ENCODE assay signal across 23 mouse cellular contexts in genomic region chr17:55949400-55949799, GRCm38 (mm10). TPM values are rescaled to one million over a fixed set of nuclear protein-coding genes. Genes with fewer than 3 reads are reported as not detected.
DNase-seq lines count a peak whose midpoint lies in the region; ATAC-seq and TF ChIP-seq lines count a peak whose summit lies in the region.
"Had no signal": no experiment of that assay in that cellular context is flagged by ENCODE, and none has a peak within 500 bp of the region (broad histone marks: within the 10 kb centered on the region; RNA-seq: fewer than 3 reads in every experiment).

Gene Zfp119b (minus strand): TSS chr17:55949500.

- peaks cover 16% of the 10 kb centered on the region for H3K79me2 ChIP-seq in CH12.LX (replicated peaks; ENCODE audit: control insufficient read depth, extremely low read depth, insufficient read depth, poor library complexity, severe bottlenecking)

- in situ Hi-C loops in CH12.LX (cut with MboI; ENCODE audit: low pct_ligation_motif_present, low pct_unique_long_range_greater_than_20kb, low sequenced_read_pairs), result no loop called here

- no peak for TF ChIP-seq POLR2A in CH12.LX (IDR thresholded peaks at IDR 0.05; ENCODE audit: low read depth, low read length)

- WGBS in midbrain, embryonic 14.5 days, result 93% methylated on average over 2 of the region's 2 CpGs
- 91% methylated on average over 2 of the region's 2 CpGs for WGBS in midbrain, embryonic 13.5 days

- TF ChIP-seq RAD21 in CH12.LX (IDR thresholded peaks at IDR 0.05; ENCODE audit: low read depth, low read length), result no peak

- TF ChIP-seq EP300 in CH12.LX (IDR thresholded peaks at IDR 0.05; ENCODE audit: low read length), result no peak

- H3K27ac ChIP-seq in midbrain, embryonic 14.5 days (replicated peaks; ENCODE audit: low read depth, low read length), result no peak within 1 kb of the TSS
- H3K27ac ChIP-seq in midbrain, embryonic 13.5 days, result no peak within 1 kb of the TSS
- H3K27ac ChIP-seq in CH12.LX (ENCODE audit: insufficient read depth, low read depth), result peak within 1 kb of the TSS; percentile 84
- H3K27ac ChIP-seq: embryonic facial prominence, embryonic 15.5 days; forebrain, embryonic 10.5 days; heart, embryonic 10.5 days; hindbrain, embryonic 12.5 days had no signal

- H3K4me3 ChIP-seq in midbrain, embryonic 14.5 days (replicated peaks; ENCODE audit: low read depth, low read length), result no peak within 1 kb of the TSS
- H3K4me3 ChIP-seq in midbrain, embryonic 13.5 days (replicated peaks), result no peak within 1 kb of the TSS
- H3K4me3 ChIP-seq in CH12.LX (replicated peaks in 1 of 3; ENCODE audit: low read depth in 2 of 3, low read length in 2 of 3, poor library complexity in 1 of 3), result no peak within 1 kb of the TSS
- H3K4me3 ChIP-seq: embryonic facial prominence, embryonic 15.5 days; erythroblast, embryonic 14.5 days; forebrain, embryonic 10.5 days; heart, embryonic 10.5 days; hindbrain, embryonic 12.5 days had no signal

- no peak for ATAC-seq in midbrain, embryonic 14.5 days (ENCODE audit: low FRiP score, low TSS enrichment)
- ATAC-seq in midbrain, embryonic 13.5 days, result no peak
- no peak for ATAC-seq in monocyte, adult 5-6 weeks (replicated peaks; ENCODE audit: insufficient number of reproducible peaks, low FRiP score, low TSS enrichment, poor library complexity, severe bottlenecking)
- ATAC-seq: forebrain, embryonic 16.5 days had no signal

- peak; percentile 29 for DNase-seq in cerebellum, adult 9-10 months
- DNase-seq in cerebellum, adult 18-20 months, result no peak
- DNase-seq in midbrain, embryonic 14.5 days, result no peak
- no peak for DNase-seq in CH12.LX (ENCODE audit: extremely low read depth)
- no peak for DNase-seq in right cerebral cortex, postnatal 36 days (ENCODE audit: low spot score in 2 of 2)
- DNase-seq in retina, postnatal 1 day, result no peak
- DNase-seq: adrenal gland, adult 2 months; adrenal gland, postnatal 25 days; cerebellum, postnatal 14 days; embryo, embryonic 11 days; gastrocnemius, postnatal 10 days; heart, adult 18-20 months; heart, postnatal 10 days; heart, postnatal 4 days had no signal

- H3K4me1 ChIP-seq in midbrain, embryonic 14.5 days (ENCODE audit: control insufficient read depth, insufficient read depth, low read length), result peaks cover 3% of the 10 kb centered on the region; the same call in 1 of the 2 replicates
- peaks cover 8% of the 10 kb centered on the region for H3K4me1 ChIP-seq in midbrain, embryonic 13.5 days (replicated peaks)
- H3K4me1 ChIP-seq in CH12.LX (ENCODE audit: control insufficient read depth in 1 of 2, insufficient read depth in 2 of 2), result peaks cover 29 to 51% of the 10 kb centered on the region in 2 experiments

- H3K27me3 ChIP-seq in midbrain, embryonic 14.5 days (ENCODE audit: control insufficient read depth, insufficient read depth, low read length), result 0 out of 2 replicates have a peak, but pooled peaks cover under 1% of the 10 kb centered on the region
- peaks cover 21% of the 10 kb centered on the region for H3K27me3 ChIP-seq in midbrain, embryonic 13.5 days
- H3K27me3 ChIP-seq in CH12.LX (replicated peaks), result no peaks in the 10 kb centered on the region

- no peaks in the 10 kb centered on the region for H3K9me3 ChIP-seq in midbrain, embryonic 14.5 days (ENCODE audit: control insufficient read depth, low read length)
- no peaks in the 10 kb centered on the region for H3K9me3 ChIP-seq in midbrain, embryonic 13.5 days
- H3K9me3 ChIP-seq in CH12.LX (replicated peaks; ENCODE audit: low read length), result no peaks in the 10 kb centered on the region
- H3K9me3 ChIP-seq: embryonic facial prominence, embryonic 15.5 days; forebrain, embryonic 10.5 days; G1E; heart, embryonic 10.5 days; hindbrain, embryonic 12.5 days had no signal

- H3K4me2 ChIP-seq in midbrain, embryonic 14.5 days (ENCODE audit: low read length), result no peak within 1 kb of the TSS
- H3K4me2 ChIP-seq in midbrain, embryonic 13.5 days (replicated peaks), result no peak within 1 kb of the TSS
- no peak within 1 kb of the TSS for H3K4me2 ChIP-seq in CH12.LX (ENCODE audit: insufficient read depth, low read depth, poor library complexity, severe bottlenecking)
- H3K4me2 ChIP-seq: embryonic facial prominence, embryonic 15.5 days; hindbrain, embryonic 12.5 days had no signal

- no peak within 1 kb of the TSS for H3K9ac ChIP-seq in midbrain, embryonic 14.5 days (replicated peaks; ENCODE audit: low read length)
- H3K9ac ChIP-seq in midbrain, embryonic 13.5 days (replicated peaks), result no peak within 1 kb of the TSS
- H3K9ac ChIP-seq in CH12.LX (ENCODE audit: insufficient read depth, low read depth), result no peak within 1 kb of the TSS
- H3K9ac ChIP-seq: embryonic facial prominence, embryonic 15.5 days; hindbrain, embryonic 12.5 days had no signal

- dilution Hi-C loops in CH12.LX (cut with MboI; ENCODE audit: extremely low pct_ligation_motif_present, extremely low pct_unique_long_range_greater_than_20kb, low sequenced_read_pairs), result no loop called here

- no peak for TF ChIP-seq CTCF in CH12.LX (conservative IDR thresholded peaks at IDR 0.05 in 1 of 2, IDR thresholded peaks at IDR 0.05 in 1 of 2; ENCODE audit: low read depth in 2 of 2, low read length in 2 of 2)

- no peaks in the 10 kb centered on the region for H3K36me3 ChIP-seq in midbrain, embryonic 14.5 days (ENCODE audit: control insufficient read depth, insufficient read depth, low read length)
- H3K36me3 ChIP-seq in midbrain, embryonic 13.5 days, result no peaks in the 10 kb centered on the region
- H3K36me3 ChIP-seq in CH12.LX (replicated peaks in 1 of 2; ENCODE audit: control insufficient read depth in 1 of 2, insufficient read depth in 1 of 2, low read length in 1 of 2), result peaks cover 0 to 4% of the 10 kb centered on the region in 2 experiments
- H3K36me3 ChIP-seq: embryonic facial prominence, embryonic 15.5 days; forebrain, embryonic 10.5 days; G1E; heart, embryonic 10.5 days; hindbrain, embryonic 12.5 days had no signal

TF ChIP-seq in CH12.LX, 34 proteins besides CTCF, POLR2A, EP300 and RAD21:
- no peak for TF ChIP-seq CHD1 (IDR thresholded peaks at IDR 0.05; ENCODE audit: low read depth, low read length)
- TF ChIP-seq MAX (IDR thresholded peaks at IDR 0.05; ENCODE audit: low read length), result no peak
- no peak for TF ChIP-seq NELFE (IDR thresholded peaks at IDR 0.05; ENCODE audit: low read depth, low read length)
- no peak for TF ChIP-seq CHD2 (IDR thresholded peaks at IDR 0.05; ENCODE audit: low read length)
- TF ChIP-seq IRF4 (IDR thresholded peaks at IDR 0.05; ENCODE audit: low read depth, low read length), result no peak
- no peak for TF ChIP-seq KAT2A (IDR thresholded peaks at IDR 0.05; ENCODE audit: insufficient replicate concordance, low read length)
- no peak for TF ChIP-seq TBP (conservative IDR thresholded peaks at IDR 0.05; ENCODE audit: low read depth, low read length)
- no peak for TF ChIP-seq SMC3 (IDR thresholded peaks at IDR 0.05; ENCODE audit: low read depth, low read length)
- TF ChIP-seq ZNF384 (IDR thresholded peaks at IDR 0.05; ENCODE audit: low read depth, low read length), result 0 out of 2 replicates have a peak, but pooled peaks have one; percentile 12

RNA-seq across cellular contexts. Expression of gene Zfp119b, which starts in this region (rescaled TPM):
- 10.7 and 13.4 TPM in 2 replicates for polyA plus RNA-seq in midbrain, embryonic 14.5 days (2014; fragmentation: Nextera tagmentation; extraction: Ambion mirVana)
- polyA plus RNA-seq in midbrain, embryonic 13.5 days (2015; fragmentation: Nextera tagmentation; extraction: Ambion mirVana), result 9.4 and 9.5 TPM in 2 replicates
- 6.1 and 6.5 TPM in 2 replicates for total RNA-seq in CH12.LX (2012; rRNA removed)
- total RNA-seq in CH12.LX (2014; rRNA removed), result 13.6 and 18.0 TPM in 2 replicates
- 3.1 and 3.9 TPM in 2 replicates for polyA plus RNA-seq in CH12.LX (2012; ENCODE audit: insufficient read length, low read depth)
- total RNA-seq in monocyte, adult 5-6 weeks (2017), result 8.4 to 18.6 TPM (median 15.6 TPM) in 3 replicates
- polyA plus RNA-seq: adrenal gland, adult 2 months; erythroblast, embryonic 14.5 days had no signal
